Mouse (Mus musculus) neutrophil, adult 59 days (primary cell): ENCODE measurements around the gene Lor. TPM values are rescaled to one million over a fixed set of nuclear protein-coding genes. Genes with fewer than 3 reads are reported as not detected.

Experiments
- total RNA-seq, 2 experiments: library from RNA; stranded (reverse); gene quantifications; 1 replicate in 1 of 2; 2 replicates in 1 of 2; pipeline ENCODE4 v1.2.4; 2023

Lor gene
- not detected for total RNA-seq

DNA sequence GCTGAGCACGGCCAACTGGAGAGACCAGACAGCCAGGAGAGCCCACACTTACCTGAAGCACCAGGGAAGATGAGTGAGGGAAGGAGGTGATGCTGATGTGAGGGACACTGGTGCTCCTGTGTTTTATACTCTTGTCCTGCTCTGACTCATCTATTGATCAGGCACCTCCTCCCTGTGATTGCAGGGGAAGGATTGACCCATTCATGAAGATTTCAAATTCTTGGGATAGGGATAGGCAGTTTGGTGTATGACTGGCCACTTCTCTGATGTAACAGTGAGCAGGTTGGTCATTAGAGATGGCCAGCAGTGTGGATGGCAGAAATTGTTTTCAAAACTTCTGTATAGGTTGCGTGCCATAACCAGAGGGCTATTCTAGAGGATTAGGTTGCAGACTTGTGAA, at the start of gene Lor:
Gene Lor (minus strand): TSS at position 101 of the 400 bp plus-strand sequence.

DNA sequence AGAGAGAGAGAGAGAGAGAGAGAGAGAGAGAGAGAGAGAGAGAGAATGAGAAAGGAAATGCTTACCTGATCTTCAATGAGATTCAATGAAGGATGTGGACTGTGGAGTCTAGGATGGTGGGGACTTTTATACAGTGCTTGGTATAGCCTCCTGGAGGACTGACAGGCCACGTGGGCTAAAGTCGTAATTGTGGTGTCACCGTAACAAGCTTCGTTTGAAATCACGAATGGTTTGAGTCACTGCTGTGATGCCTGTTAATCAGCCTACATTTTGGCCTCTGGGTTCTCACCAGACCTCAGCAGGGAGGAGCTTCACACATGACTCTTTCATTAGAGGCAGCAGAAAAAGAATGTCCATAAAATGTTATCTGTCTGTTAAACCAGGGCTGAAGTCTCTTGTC, 40.9 kb upstream of the Lor start, which contains the start of gene Prr9:
Gene Prr9 (minus strand): TSS at position 101 of the 400 bp plus-strand sequence.

Other genes starting within 250 kb of the Lor start
- gene Pglyrp3, start 68.6 kb downstream of the Lor start, total RNA-seq: not detected
- gene Prr9, start 40.8 kb upstream of the Lor start, total RNA-seq: not detected
- not detected for gene Lelp1, start 59.6 kb upstream of the Lor start, total RNA-seq
- gene Sprr2a1, start 132.7 kb upstream of the Lor start, total RNA-seq: not detected
- gene Sprr2a2, start 132.8 kb upstream of the Lor start, total RNA-seq: not detected
- not detected for gene Sprr2a3, start 202.3 kb upstream of the Lor start, total RNA-seq
- not detected for gene Sprr2b, start 233.5 kb upstream of the Lor start, total RNA-seq